Mouse (Mus musculus) megakaryocyte-erythroid progenitor cell, adult 5-6 weeks (primary cell): ENCODE data around the gene Cplx3. TPM values are rescaled to one million over a fixed set of nuclear protein-coding genes. Genes with fewer than 3 reads are reported as not detected.
A peak's percentile ranks its signal among the peaks of the same experiment; 100 is the strongest.

Source experiments
- ATAC-seq: replicated peaks from 2 replicates; pipeline ENCODE4 v1.8.0; 2016; ENCODE audit warnings: mild to moderate bottlenecking, inconsistent platforms; ENCODE audit not compliant: severe bottlenecking, poor library complexity, low FRiP score, low TSS enrichment
- total RNA-seq, 2 experiments: library from RNA; stranded (forward) in 1 of 2; stranded (reverse) in 1 of 2; fragments of 200-1000, 215-1000 nt in 1 of 2; fragments of >200 nt in 1 of 2; fragmentation: Nextera tagmentation in 1 of 2; gene quantifications; 2 replicates each; pipeline ENCODE4 v1.2.3; 2014 to 2017

Gene Cplx3
- total RNA-seq, 2 experiments from 2014 or later, result not detected

DNA sequence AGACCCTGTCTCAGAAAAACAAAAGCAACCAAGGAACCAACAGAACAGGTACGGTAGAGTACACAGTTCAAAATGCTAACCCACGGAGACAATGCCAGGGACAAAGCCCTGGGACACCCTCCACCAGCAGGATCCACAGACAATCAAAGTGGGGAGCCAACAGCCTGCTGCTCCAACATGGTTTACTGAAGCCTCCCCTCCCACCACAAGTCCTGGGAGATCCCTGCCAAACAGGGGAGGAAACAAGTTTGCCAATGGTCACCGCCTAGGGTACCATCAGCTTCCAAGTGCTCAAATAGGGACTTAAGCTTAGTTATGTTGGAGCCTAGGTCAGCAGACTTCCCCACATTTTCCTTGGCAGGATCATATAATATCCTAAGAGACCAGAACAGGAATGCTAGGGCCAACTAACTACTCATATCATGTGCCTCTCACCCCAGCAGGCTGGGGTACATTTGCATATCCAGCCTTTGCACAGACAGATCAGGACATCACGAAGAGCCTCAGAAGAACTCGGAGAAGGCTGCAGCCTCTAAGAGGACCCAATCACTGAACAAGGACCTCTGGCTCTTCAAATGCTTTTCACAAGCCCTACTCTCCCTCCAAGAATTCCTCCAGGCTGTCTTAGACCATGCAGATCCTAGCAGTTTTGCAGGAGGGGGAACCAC, 33.7 kb upstream of the Cplx3 start:
- ATAC-seq, result no peak

DNA sequence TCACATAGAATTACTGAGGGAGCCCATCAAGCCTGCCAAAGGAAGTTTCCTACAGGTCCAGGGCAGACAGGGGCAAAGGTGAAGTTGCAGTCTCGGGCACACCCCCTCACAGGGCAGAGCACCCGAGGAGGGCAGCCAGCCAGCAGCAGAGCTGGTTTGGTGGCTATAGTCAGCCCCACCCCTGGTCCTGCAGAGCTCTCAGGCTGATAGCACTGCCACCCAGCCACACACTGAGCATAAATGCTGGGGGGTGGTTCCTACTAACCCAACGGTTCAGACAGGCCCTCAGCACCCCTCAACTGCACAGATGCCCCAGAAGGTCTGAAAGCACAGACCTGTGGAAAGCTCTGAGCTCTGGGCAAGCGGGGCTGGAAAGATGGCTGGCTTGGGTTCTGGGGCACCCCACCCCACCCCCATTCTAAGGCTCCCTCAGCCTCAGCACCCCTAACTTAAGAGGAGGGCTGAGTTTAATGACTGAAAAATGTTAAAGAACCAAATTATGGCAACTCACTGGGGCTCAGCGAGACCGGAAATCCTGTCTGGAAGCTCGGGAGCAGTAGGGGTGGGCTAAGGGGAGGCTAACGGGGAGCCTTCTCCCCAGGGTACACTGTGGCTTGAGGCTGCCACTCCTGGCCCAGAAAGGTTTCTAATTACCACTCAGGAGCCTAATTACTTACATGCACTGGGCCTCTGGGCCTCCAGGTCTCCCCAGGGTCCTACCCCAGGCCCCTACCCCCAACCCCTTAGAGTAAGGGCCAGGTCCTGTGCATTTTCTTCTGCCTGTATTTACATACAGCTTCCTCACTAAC, 32.8 kb upstream of the Cplx3 start:
- peak; percentile 75 for ATAC-seq

DNA sequence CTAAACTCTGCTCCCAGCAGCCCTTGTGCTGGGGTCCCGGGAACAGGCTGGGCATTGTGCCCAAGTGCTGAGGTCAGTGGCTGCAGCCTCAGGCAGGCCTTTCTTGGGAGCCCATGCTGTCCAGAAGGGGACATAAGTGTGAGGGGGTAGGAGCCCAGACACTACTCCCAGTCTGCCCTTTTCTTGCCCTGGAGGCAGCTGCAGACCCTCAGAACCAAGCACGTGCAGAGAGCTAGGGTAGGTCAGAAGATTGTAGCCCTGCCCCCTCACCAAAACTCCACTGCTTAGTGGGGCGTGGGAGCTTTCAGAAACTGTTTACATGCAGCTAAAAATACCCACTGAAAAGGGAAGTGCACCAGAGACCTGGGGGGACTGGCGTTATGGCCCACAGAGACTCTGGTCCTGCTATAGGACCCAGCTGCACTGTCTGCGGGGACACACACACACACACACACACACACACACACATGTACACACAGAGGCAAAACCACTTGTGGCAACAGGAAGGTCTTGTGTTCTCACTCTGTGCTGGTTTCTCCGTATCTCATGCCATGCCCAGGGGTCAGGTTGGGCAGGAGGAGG, 31.8 kb upstream of the Cplx3 start:
- ATAC-seq, result no peak

DNA sequence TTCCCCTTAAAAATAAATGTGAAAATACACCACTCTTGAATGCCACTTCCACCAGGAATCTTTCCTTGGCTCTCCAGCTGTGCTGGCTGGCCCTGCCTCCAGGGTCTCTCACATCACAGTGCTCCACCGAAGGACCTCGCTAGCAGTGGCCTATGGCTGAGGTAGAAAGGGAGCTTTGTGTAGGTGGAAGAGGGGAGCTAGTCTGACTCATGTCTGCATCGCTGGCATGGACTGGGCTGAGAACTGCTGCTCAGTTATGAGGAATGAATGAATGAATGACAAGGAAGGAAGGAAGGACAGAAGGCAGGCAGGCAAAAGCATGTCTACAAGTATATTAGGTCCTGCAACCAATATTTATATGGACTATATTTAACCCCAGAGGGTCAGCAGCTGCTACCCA, 31.2 kb upstream of the Cplx3 start:
- ATAC-seq, result no peak

DNA sequence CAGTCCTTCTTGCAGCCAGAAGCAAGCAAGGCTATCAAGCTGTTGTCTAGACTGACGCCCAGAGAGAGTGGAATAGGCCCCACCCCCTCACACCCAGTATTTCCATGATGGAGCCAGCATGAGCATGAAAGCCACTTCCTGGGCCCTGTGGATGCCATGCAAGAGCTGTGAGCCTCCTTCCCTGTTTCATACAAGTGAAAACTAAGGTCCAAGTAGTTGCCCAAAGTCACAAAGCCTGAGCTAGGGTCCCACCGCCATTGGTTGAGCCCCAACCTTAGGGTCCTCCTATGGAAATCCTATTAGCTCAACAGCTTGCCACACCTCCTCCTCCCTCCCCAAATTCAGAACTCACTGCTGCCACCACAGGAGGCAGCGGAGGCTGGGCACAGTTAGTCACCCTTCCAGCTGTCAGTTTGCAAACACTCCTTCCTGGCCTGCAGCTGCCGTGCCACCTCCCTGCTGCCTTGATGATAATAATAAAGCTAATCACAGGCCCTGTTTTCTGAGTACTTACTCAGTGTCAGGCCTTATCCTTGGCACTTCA, 27.5 kb upstream of the Cplx3 start:
- peak; percentile 72 for ATAC-seq

- peak; percentile 21; the same call in 1 of the 2 replicates for ATAC-seq
Measured at GRCm38 (mm10) chr9:57629118-57629874, 23.2 kb upstream of the Cplx3 start.

DNA sequence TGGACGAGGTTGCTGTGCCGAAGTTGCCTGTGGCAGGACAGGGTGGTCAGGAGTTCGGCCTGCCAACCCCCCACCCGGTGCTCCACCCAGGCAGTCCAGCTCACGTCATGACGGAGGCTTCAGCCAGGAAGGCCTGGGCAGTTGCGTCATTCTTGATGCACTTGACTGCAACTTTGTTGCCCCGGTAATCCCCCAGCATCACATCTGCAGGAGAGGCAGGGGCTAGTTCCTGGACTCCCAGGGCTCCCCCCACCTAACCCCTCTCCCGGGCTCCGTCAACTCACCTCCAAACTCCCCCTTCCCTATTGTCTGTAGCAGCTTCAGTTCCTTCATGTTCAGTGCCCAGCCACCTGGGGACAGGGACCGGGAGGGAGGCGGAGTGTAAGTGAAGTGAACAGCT, 22.6 kb upstream of the Cplx3 start:
- ATAC-seq, result no peak

GRCm38 (mm10) chr9:57627892-57628291, 21.8 kb upstream of the Cplx3 start:
- no peak for ATAC-seq

DNA sequence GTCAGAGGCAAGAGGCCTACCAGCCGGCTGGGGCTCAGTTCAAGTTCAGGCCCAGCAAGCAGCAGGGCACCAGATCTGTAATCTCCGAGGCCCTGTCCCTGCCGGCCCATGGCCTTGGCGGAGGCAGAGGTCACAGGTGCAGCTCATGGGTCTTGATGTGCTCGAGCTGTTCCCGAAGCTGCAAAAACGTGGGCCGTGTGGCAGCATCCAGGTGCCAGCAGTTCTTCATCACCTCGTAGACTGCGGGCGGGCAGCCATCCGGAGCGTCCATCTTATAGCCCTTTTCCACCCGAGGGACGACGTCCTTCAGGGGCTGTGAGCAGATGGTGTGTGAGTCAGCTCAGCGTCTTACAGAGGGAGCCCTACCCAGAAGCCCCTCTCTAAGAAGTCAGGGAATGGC, 21.1 kb upstream of the Cplx3 start:
- ATAC-seq, result no peak

DNA sequence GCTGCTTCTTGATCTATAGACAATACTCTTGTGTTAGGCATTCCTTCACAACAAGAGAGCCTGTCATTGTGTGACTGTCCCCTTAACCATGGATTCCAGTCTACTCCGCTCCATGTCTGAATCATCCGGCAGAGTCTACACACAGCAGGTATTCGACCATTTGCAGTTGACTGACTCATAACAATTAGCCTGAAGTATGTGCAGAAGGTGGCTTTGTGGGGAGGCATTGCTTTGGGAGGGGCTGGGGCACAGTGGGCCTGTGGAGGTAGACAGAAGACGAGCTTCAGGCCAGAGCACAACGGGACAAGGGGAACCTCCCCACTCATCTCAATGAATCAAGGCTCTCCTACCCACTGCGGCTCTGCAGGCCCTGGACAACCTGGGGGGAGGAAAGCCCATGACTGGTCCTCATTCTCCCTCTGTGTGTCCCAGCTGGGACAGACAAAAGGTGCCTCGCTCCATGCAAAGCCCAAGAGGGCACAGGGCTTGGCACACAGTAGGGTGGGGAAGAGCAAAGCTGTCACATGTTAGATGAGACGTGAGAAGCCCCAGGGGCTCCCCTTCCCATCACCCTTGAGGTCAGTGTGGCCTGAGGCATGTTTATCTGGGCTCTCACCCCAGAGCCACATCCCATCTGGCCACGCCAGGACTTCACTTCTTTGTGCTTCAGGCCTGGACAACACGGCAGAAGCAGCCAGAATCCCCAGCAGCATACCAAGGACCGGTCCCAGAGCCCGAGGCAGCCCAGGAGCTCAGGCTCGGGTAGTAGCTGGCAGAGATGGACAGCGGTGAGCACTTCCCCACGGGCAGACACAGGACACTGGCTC, 19.8 kb upstream of the Cplx3 start:
- ATAC-seq, result no peak

GRCm38 (mm10) chr9:57624295-57624694, 18.2 kb upstream of the Cplx3 start:
- ATAC-seq, result no peak

DNA sequence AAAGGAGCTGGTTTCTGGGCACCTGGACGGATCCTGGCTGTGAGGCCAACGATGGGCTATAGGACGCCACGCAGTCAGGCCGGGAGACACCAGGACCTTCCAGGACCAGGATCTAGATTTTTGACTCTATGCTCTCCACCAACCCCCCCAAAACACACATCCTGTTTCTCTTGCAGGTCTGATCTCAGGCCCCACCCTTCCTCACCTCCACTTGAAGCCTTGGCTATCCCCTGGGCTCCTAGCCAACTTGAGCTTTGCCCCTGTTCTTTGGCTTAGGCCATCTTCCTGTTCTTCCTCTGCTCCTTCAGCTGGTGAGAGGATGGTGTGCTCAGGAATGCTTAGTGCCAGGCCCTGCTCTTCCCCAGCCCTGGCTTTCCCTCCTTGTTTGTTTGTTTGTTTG, 14.6 kb upstream of the Cplx3 start, which contains the start of gene Lman1l:
Gene Lman1l, minus strand, starts transcription at position 101 of the 400 bp plus-strand sequence.
- ATAC-seq, result no peak

- no peak for ATAC-seq
Measured at GRCm38 (mm10) chr9:57618854-57619253, 12.8 kb upstream of the Cplx3 start.

DNA sequence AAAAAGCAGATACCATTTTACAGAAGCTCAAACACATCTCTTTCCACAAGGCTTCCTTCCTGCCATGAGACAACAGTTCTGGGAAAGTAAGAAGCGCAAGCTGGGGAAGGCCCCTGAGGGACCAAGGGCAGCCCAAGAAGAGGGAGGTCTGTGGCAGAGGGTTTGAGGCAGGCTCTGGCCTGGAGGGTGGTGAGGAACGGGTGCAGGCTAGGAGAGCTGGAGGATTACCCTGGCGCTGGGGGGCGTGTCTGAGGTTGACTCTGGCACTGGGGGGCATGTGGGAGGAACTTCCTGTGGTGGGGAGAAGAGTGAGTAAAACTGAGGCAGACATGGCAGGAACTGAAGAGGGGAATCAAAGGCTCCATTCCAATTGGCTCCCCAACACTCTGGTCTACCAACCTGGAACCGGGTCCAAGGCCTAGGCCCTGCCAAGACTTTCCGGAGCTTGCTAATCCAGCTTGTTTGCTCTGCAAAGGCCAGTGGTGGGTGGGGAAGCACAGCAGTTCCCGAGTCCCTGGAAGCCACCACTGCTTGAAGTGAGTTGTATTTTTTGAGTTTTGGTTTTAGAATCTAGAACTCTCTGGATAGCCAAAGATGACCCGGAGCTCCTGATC, 11.6 kb upstream of the Cplx3 start:
- ATAC-seq, result no peak

GRCm38 (mm10) chr9:57614786-57615185, 8.7 kb upstream of the Cplx3 start:
- ATAC-seq, result no peak

- no peak for ATAC-seq
Measured at GRCm38 (mm10) chr9:57613975-57614374, 7.9 kb upstream of the Cplx3 start.

GRCm38 (mm10) chr9:57612587-57612986, 6.5 kb upstream of the Cplx3 start:
- no peak for ATAC-seq

DNA sequence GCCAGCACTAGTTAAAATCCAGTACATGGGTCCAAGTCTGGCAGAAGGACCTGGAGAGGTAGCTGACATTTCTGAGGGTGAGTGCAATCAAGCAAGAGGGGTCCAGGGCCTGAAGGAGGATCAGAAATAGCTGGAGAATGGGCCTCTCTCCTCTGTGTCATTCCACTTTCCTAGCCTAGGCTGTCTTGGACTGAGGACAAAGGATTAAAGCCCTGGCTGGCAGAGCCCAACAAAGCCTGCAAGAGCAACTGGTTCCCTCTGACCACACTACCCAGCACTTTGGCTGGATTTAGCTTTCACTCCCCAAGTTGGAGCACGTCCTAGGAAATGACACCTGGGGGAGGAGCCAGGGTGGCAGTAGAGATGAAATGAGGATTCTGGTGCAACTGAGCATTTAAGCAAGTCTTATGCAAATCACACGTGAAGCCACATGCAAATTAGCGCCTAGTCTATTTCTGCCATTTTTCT, 4.3 kb upstream of the Cplx3 start:
- ATAC-seq, result no peak
